ENCODE assay signal across 7 mouse cellular contexts in genomic region chr1:120245661-120246131, GRCm38 (mm10). TPM values are rescaled to one million over a fixed set of nuclear protein-coding genes. Genes with fewer than 3 reads are reported as not detected.
A peak's percentile ranks its signal among the peaks of the same experiment; 100 is the strongest.
DNase-seq lines count a peak whose midpoint lies in the region; ATAC-seq lines count a peak whose summit lies in the region.

No protein-coding gene starts in this region.

- no peak for ATAC-seq in inflammation-experienced regulatory T-cells, adult 6 months

- peak; percentile 48 for DNase-seq in 3T3-L1 (ENCODE audit: low read depth, low spot score)
- DNase-seq in Muller cell, postnatal 12 days (ENCODE audit: inconsistent ontology term) = peak; percentile 97
- peak; percentile 72 for DNase-seq in gastrocnemius, adult 18-20 months (ENCODE audit: low spot score)
- peak; percentile 11 for DNase-seq in induced T-regulatory cell, adult 2 months (ENCODE audit: low read depth)
- DNase-seq in lung, postnatal 4 days = peak; percentile 21 to 59
- DNase-seq in urinary bladder, postnatal 10 days (ENCODE audit: low spot score) = no peak

RNA-seq across cellular contexts. Expression of gene Steap3, which starts 26.8 kb away (rescaled TPM):
- total RNA-seq in gastrocnemius, adult 18-20 months (2021) = 10 to 100 TPM; 18.8 to 18.9 TPM
- polyA plus RNA-seq in inflammation-experienced regulatory T-cells, adult 6 months (2017; shearing (Covaris generic)) = 1 to 10 TPM in 1 of 3 experiments, not detected in 2; 1.5 TPM
